Mouse (Mus musculus) forebrain, embryonic 14.5 days (tissue): ENCODE results near the gene Fn3k. TPM values are rescaled to one million over a fixed set of nuclear protein-coding genes. Genes with fewer than 3 reads are reported as not detected.

Experiments
- ATAC-seq: fragments of 200-750 bp; cut with Nextera tagmentation; 2 replicates; pipeline ENCODE4 v1.8.0; 2017; ENCODE audit warnings: mild to moderate bottlenecking, moderate library complexity
- DNase-seq: peaks from one replicate; pipeline ENCODE4 v3.0.0-alpha.2; 2015; ENCODE audit warnings: low spot score
- H3K27ac ChIP-seq: fragments of 300-500 bp; sonication (generic); 2 replicates; pipeline ENCODE4 v1.5.1; 2014; ENCODE audit warnings: low read depth, mild to moderate bottlenecking, control low read depth, low read length, moderate library complexity
- H3K27me3 ChIP-seq: fragments of 300-500 bp; sonication (generic); replicated peaks from 2 replicates; pipeline ENCODE4 v1.6.1; 2014; ENCODE audit warnings: low read length, control low read depth, mixed read lengths; ENCODE audit not compliant: control insufficient read depth, insufficient read depth
- H3K36me3 ChIP-seq: fragments of 300-500 bp; sonication (generic); 2 replicates; pipeline ENCODE4 v1.6.1; 2014; ENCODE audit warnings: low read length, control low read depth; ENCODE audit not compliant: control insufficient read depth, insufficient read depth
- H3K4me1 ChIP-seq: fragments of 300-500 bp; sonication (generic); 2 replicates; pipeline ENCODE4 v1.6.1; 2014; ENCODE audit warnings: antibody characterized with exemption, low read length, control low read depth; ENCODE audit not compliant: control insufficient read depth, insufficient read depth
- H3K4me2 ChIP-seq: fragments of 300-500 bp; sonication (generic); 2 replicates; pipeline ENCODE4 v1.6.1; 2014; ENCODE audit warnings: mild to moderate bottlenecking, control low read depth, low read length
- H3K4me3 ChIP-seq: fragments of 300-500 bp; sonication (generic); 2 replicates; pipeline ENCODE4 v1.5.1; 2014; ENCODE audit warnings: low read depth, low read length, control low read depth
- H3K9ac ChIP-seq: fragments of 300-500 bp; sonication (generic); 2 replicates; pipeline ENCODE4 v1.6.1; 2014; ENCODE audit warnings: mild to moderate bottlenecking, low read length, control low read depth, moderate library complexity
- H3K9me3 ChIP-seq: fragments of 300-500 bp; sonication (generic); replicated peaks from 2 replicates; pipeline ENCODE4 v1.6.1; 2016; ENCODE audit warnings: low read length, control low read depth, mixed read lengths; ENCODE audit not compliant: control insufficient read depth
- WGBS: fragments of 180-500 bp; shearing (Covaris S2); extraction: QIAGEN DNeasy Blood & Tissue Kit; methylation state at CpG from one replicate; pipeline ENCODE4 v1.1.7; 2014; 5-methylcytosine and 5-hydroxymethylcytosine counted together
- polyA plus RNA-seq: library from polyadenylated mRNA; unstranded; fragments of >200 nt; fragmentation: Nextera tagmentation; extraction: Ambion mirVana; gene quantifications from 2 replicates; pipeline ENCODE4 v1.2.1, GENCODE M21; 2014

The Fn3k gene
- polyA plus RNA-seq, 1 experiment from 2014 or later, result 2.6 TPM

- 85% methylated on average over 5 of the region's 5 CpGs for WGBS
- H3K27me3 ChIP-seq, result no peaks in the 10 kb centered on the region
- H3K4me3 ChIP-seq, result no peak overlapping the region
- H3K9me3 ChIP-seq, result no peaks in the 10 kb centered on the region
- ATAC-seq (no peak), DNase-seq (no peak)
- H3K4me2 ChIP-seq, result no peak overlapping the region
- H3K36me3 ChIP-seq, result no peaks in the 10 kb centered on the region
- H3K27ac ChIP-seq, result no peak overlapping the region
- H3K4me1 ChIP-seq, result 0 out of 2 replicates have a peak, but pooled peaks cover 5% of the 10 kb centered on the region
- H3K9ac ChIP-seq, result no peak overlapping the region
These were observed 16.7 kb upstream of the Fn3k start for GRCm38 (mm10) chr11:121417971-121418370.

GRCm38 (mm10) chr11:121418932-121419331 lies 15.8 kb upstream of the Fn3k start:
- ATAC-seq, result no peak
- Histone ChIP-seq H3K4me2 (no peak overlapping the region), H3K4me3 (no peak overlapping the region), H3K36me3 (no peaks in the 10 kb centered on the region), H3K27ac (no peak overlapping the region), H3K4me1 (0 out of 2 replicates have a peak, but pooled peaks cover 5% of the 10 kb centered on the region), H3K27me3 (no peaks in the 10 kb centered on the region), H3K9me3 (no peaks in the 10 kb centered on the region), H3K9ac (no peak overlapping the region)
- WGBS, result 73% methylated on average over 2 of the region's 2 CpGs
- no peak for DNase-seq

- no peaks in the 10 kb centered on the region for H3K36me3 ChIP-seq
- no peaks in the 10 kb centered on the region for H3K9me3 ChIP-seq
- no peaks in the 10 kb centered on the region for H3K27me3 ChIP-seq
- H3K4me3 ChIP-seq, result no peak overlapping the region; the same call in 1 of the 2 replicates
- no peak for DNase-seq
- WGBS, result 49% methylated on average over 5 of the region's 5 CpGs
- ATAC-seq, result no peak
- no peak overlapping the region for H3K9ac ChIP-seq
- 0 out of 2 replicates have a peak, but pooled peaks cover 5% of the 10 kb centered on the region for H3K4me1 ChIP-seq
- H3K4me2 ChIP-seq, result peak overlapping the region; percentile 64
- no peak overlapping the region for H3K27ac ChIP-seq
These were observed 14.3 kb upstream of the Fn3k start for GRCm38 (mm10) chr11:121420379-121420778.

GRCm38 (mm10) chr11:121420830-121421552 lies 13.7 kb upstream of the Fn3k start, which contains the start of gene Fn3krp:
Gene Fn3krp (plus strand): TSS chr11:121421401.
- Histone ChIP-seq H3K9ac (peak within 1 kb of the TSS; percentile 77), H3K4me2 (peak within 1 kb of the TSS; percentile 64), H3K27me3 (no peaks in the 10 kb centered on the region), H3K4me3 (peak within 1 kb of the TSS; percentile 70), H3K36me3 (no peaks in the 10 kb centered on the region), H3K9me3 (no peaks in the 10 kb centered on the region), H3K27ac (peak within 1 kb of the TSS; percentile 52), H3K4me1 (0 out of 2 replicates have a peak, but pooled peaks cover 5% of the 10 kb centered on the region)
- WGBS, result under 1% methylated on average over 28 of the region's 28 CpGs
- peak; percentile 99 for DNase-seq
- ATAC-seq, result peak; percentile 100

GRCm38 (mm10) chr11:121421553-121422173 lies 13.1 kb upstream of the Fn3k start:
- Histone ChIP-seq H3K27me3 (no peaks in the 10 kb centered on the region), H3K9ac (peak overlapping the region; percentile 77), H3K9me3 (no peaks in the 10 kb centered on the region), H3K36me3 (no peaks in the 10 kb centered on the region), H3K4me2 (peak overlapping the region; percentile 64), H3K27ac (no peak overlapping the region), H3K4me1 (0 out of 2 replicates have a peak, but pooled peaks cover 5% of the 10 kb centered on the region), H3K4me3 (peak overlapping the region; percentile 70)
- WGBS, result 1% methylated on average over 28 of the region's 28 CpGs
- ATAC-seq (peak; percentile 65), DNase-seq (peak; percentile 14)

- no peak overlapping the region for H3K4me3 ChIP-seq
- H3K27me3 ChIP-seq, result no peaks in the 10 kb centered on the region
- H3K9ac ChIP-seq, result no peak overlapping the region
- no peak for ATAC-seq
- H3K36me3 ChIP-seq, result peaks cover 10% of the 10 kb centered on the region; the same call in 1 of the 2 replicates
- H3K27ac ChIP-seq, result no peak overlapping the region
- H3K9me3 ChIP-seq, result no peaks in the 10 kb centered on the region
- 87% methylated on average over 4 of the region's 4 CpGs for WGBS
- DNase-seq, result no peak
- H3K4me1 ChIP-seq, result peaks cover 4% of the 10 kb centered on the region; the same call in 1 of the 2 replicates
- no peak overlapping the region for H3K4me2 ChIP-seq
These were observed 1.3 kb upstream of the Fn3k start for GRCm38 (mm10) chr11:121433397-121433796.

GRCm38 (mm10) chr11:121437236-121437635 lies 2.5 kb downstream of the Fn3k start:
- Histone ChIP-seq H3K4me1 (peaks cover 4% of the 10 kb centered on the region; the same call in 1 of the 2 replicates), H3K36me3 (no peaks in the 10 kb centered on the region), H3K9ac (no peak overlapping the region), H3K27ac (no peak overlapping the region), H3K4me2 (no peak overlapping the region), H3K9me3 (no peaks in the 10 kb centered on the region), H3K27me3 (no peaks in the 10 kb centered on the region), H3K4me3 (no peak overlapping the region)
- DNase-seq (no peak), ATAC-seq (no peak)
- WGBS, result 74% methylated on average over 5 of the region's 5 CpGs

GRCm38 (mm10) chr11:121439686-121440292 lies 5.1 kb downstream of the Fn3k start:
- DNase-seq, result no peak
- Histone ChIP-seq H3K4me3 (no peak overlapping the region), H3K27me3 (no peaks in the 10 kb centered on the region), H3K27ac (no peak overlapping the region), H3K9me3 (no peaks in the 10 kb centered on the region), H3K9ac (no peak overlapping the region), H3K36me3 (no peaks in the 10 kb centered on the region), H3K4me2 (no peak overlapping the region), H3K4me1 (no peaks in the 10 kb centered on the region)
- 69% methylated on average over 5 of the region's 5 CpGs for WGBS
- ATAC-seq, result no peak
